Mouse (Mus musculus) myocyte (in vitro differentiated cells): ENCODE results near the gene Olfr622.

Source experiments
- MAX ChIP-seq: IDR thresholded peaks from one replicate; pipeline ENCODE4 v1.6.1; 2011; ENCODE audit warnings: low read depth, mild to moderate bottlenecking, control low read depth
- MYOG ChIP-seq, 3 experiments: IDR thresholded peaks; one replicate each; pipeline ENCODE4 v1.6.1; 2011; ENCODE audit warnings: control low read depth in 2 of 3, low read depth in 2 of 3, mild to moderate bottlenecking in 2 of 3; ENCODE audit not compliant: insufficient read length in 2 of 3, control insufficient read depth in 1 of 3, insufficient read depth in 1 of 3
- POLR2A ChIP-seq: IDR thresholded peaks from one replicate; pipeline ENCODE4 v1.6.1; 2011; ENCODE audit warnings: low read depth, mild to moderate bottlenecking, control low read depth, moderate library complexity; ENCODE audit not compliant: insufficient read length
- POLR2AphosphoS2 ChIP-seq: IDR thresholded peaks from one replicate; pipeline ENCODE4 v1.6.1; 2011; ENCODE audit warnings: low read depth, control low read depth; ENCODE audit not compliant: insufficient read length

- TF ChIP-seq POLR2AphosphoS2 (no peak), MAX (no peak), POLR2A (no peak), MYOG (IDR thresholded peaks at IDR 0.05; ENCODE audit: control insufficient read depth in 1 of 3, insufficient read depth in 1 of 3, insufficient read length in 2 of 3, low read depth in 2 of 3) (no peak)
Measured at GRCm38 (mm10) chr7:103607425-103607824, 35.1 kb downstream of the Olfr622 start.
